Mouse (Mus musculus) testis, adult 2 months (tissue): ENCODE results near the gene Chst5. TPM values are rescaled to one million over a fixed set of nuclear protein-coding genes. Genes with fewer than 3 reads are reported as not detected.

Experiments
- H3K27ac ChIP-seq: fragments of 200-500 bp; 2 replicates; pipeline ENCODE4 v1.5.1; 2012; ENCODE audit warnings: low read depth, low read length; ENCODE audit not compliant: control insufficient read depth, insufficient read depth
- H3K27me3 ChIP-seq: fragments of 200-500 bp; 2 replicates; pipeline ENCODE4 v1.6.1; 2012; ENCODE audit warnings: mild to moderate bottlenecking, low read length, moderate library complexity; ENCODE audit not compliant: control insufficient read depth, insufficient read depth
- H3K36me3 ChIP-seq: fragments of 200-500 bp; 2 replicates; pipeline ENCODE4 v1.6.1; 2012; ENCODE audit warnings: mild to moderate bottlenecking, low read length; ENCODE audit not compliant: control insufficient read depth, insufficient read depth
- H3K4me1 ChIP-seq: fragments of 200-500 bp; 2 replicates; pipeline ENCODE4 v1.6.1; 2012; ENCODE audit warnings: low read length; ENCODE audit not compliant: control insufficient read depth, insufficient read depth
- H3K4me3 ChIP-seq: fragments of 200-500 bp; 2 replicates; pipeline ENCODE4 v1.5.1; 2012; ENCODE audit warnings: low read depth, mild to moderate bottlenecking, low read length, moderate library complexity, mixed read lengths; ENCODE audit not compliant: control insufficient read depth
- CTCF ChIP-seq: fragments of 200-500 bp; IDR thresholded peaks from 2 replicates; pipeline ENCODE4 v1.5.1; 2012; ENCODE audit warnings: low read depth, mild to moderate bottlenecking, inconsistent platforms, low read length, moderate library complexity; ENCODE audit not compliant: control insufficient read depth, insufficient read depth, insufficient replicate concordance
- POLR2A ChIP-seq: fragments of 200-500 bp; IDR thresholded peaks from 2 replicates; pipeline ENCODE4 v1.6.1; 2012; ENCODE audit warnings: low read depth, mild to moderate bottlenecking, inconsistent platforms, low read length, moderate library complexity; ENCODE audit not compliant: control insufficient read depth
- polyA plus RNA-seq: library from polyadenylated mRNA; depleted of rRNA; stranded (reverse); fragments of >200 nt; gene quantifications from 2 replicates; pipeline ENCODE4 v1.2.3, GENCODE M21; 2012

Chst5 gene
- polyA plus RNA-seq, 1 experiment = 0.69 TPM

GRCm38 (mm10) chr8:111923383-111923804 lies 13.1 kb upstream of the Chst5 start:
- H3K4me1 ChIP-seq = peaks cover 3% of the 10 kb centered on the region
- peak overlapping the region; percentile 50 for H3K4me3 ChIP-seq

GRCm38 (mm10) chr8:111920971-111921370 lies 10.7 kb upstream of the Chst5 start:
- no peak for TF ChIP-seq CTCF
- TF ChIP-seq POLR2A = no peak
- H3K27me3 ChIP-seq = no peaks in the 10 kb centered on the region
- peaks cover 3% of the 10 kb centered on the region for H3K4me1 ChIP-seq
- H3K36me3 ChIP-seq = no peaks in the 10 kb centered on the region
- H3K4me3 ChIP-seq = no peak overlapping the region
- H3K27ac ChIP-seq = peak overlapping the region; percentile 76

More at GRCm38 (mm10) chr8:111923383-111923804, 13.1 kb upstream of the Chst5 start:
- Histone ChIP-seq H3K36me3 (no peaks in the 10 kb centered on the region), H3K27ac (peak overlapping the region; percentile 62), H3K27me3 (no peaks in the 10 kb centered on the region)
- TF ChIP-seq CTCF (peak; percentile 36; the same call in 1 of the 2 replicates), POLR2A (no peak)

- TF ChIP-seq POLR2A = no peak
- TF ChIP-seq CTCF = no peak
- Histone ChIP-seq H3K36me3 (no peaks in the 10 kb centered on the region), H3K27ac (no peak overlapping the region), H3K27me3 (no peaks in the 10 kb centered on the region), H3K4me1 (peaks cover 4% of the 10 kb centered on the region), H3K4me3 (no peak overlapping the region)
These were observed 9.4 kb upstream of the Chst5 start for GRCm38 (mm10) chr8:111919663-111920062.

GRCm38 (mm10) chr8:111912860-111913432 lies 2.7 kb upstream of the Chst5 start:
- Histone ChIP-seq H3K27me3 (no peaks in the 10 kb centered on the region), H3K4me3 (peak overlapping the region; percentile 64), H3K27ac (no peak overlapping the region), H3K4me1 (peaks cover 15% of the 10 kb centered on the region), H3K36me3 (no peaks in the 10 kb centered on the region)
- TF ChIP-seq POLR2A (no peak), CTCF (no peak)

GRCm38 (mm10) chr8:111911572-111911971 lies 1.3 kb upstream of the Chst5 start:
- Histone ChIP-seq H3K4me1 (peaks cover 15% of the 10 kb centered on the region), H3K27ac (no peak overlapping the region), H3K36me3 (no peaks in the 10 kb centered on the region), H3K4me3 (no peak overlapping the region), H3K27me3 (no peaks in the 10 kb centered on the region)
- TF ChIP-seq POLR2A = no peak
- TF ChIP-seq CTCF = no peak

GRCm38 (mm10) chr8:111905500-111906121 lies 4.6 kb downstream of the Chst5 start:
- H3K27ac ChIP-seq = no peak overlapping the region
- H3K27me3 ChIP-seq = no peaks in the 10 kb centered on the region
- H3K4me1 ChIP-seq = peaks cover 5% of the 10 kb centered on the region; the same call in 1 of the 2 replicates
- TF ChIP-seq CTCF = no peak
- no peak for TF ChIP-seq POLR2A
- no peaks in the 10 kb centered on the region for H3K36me3 ChIP-seq
- no peak overlapping the region for H3K4me3 ChIP-seq

- Histone ChIP-seq H3K27me3 (no peaks in the 10 kb centered on the region), H3K36me3 (no peaks in the 10 kb centered on the region), H3K27ac (no peak overlapping the region), H3K4me3 (no peak overlapping the region), H3K4me1 (no peaks in the 10 kb centered on the region; the same call in 1 of the 2 replicates)
- TF ChIP-seq CTCF (no peak), POLR2A (no peak)
These were observed 8.2 kb downstream of the Chst5 start for GRCm38 (mm10) chr8:111902080-111902479.
